Mouse (Mus musculus) CD8-positive naive resting alpha-beta T cell, adult 2 months (primary cell): ENCODE results near the gene Foxj1.
"Not testable (repeated sequence)": the region's sequence is repeated elsewhere in the genome, so short reads cannot be mapped to it uniquely, and the experiment has no call there.

Experiments
- DNase-seq, 2 experiments: peaks; one replicate each; pipeline ENCODE4 v3.0.0; 2022; ENCODE audit warnings: low read depth in 2 of 2, low spot score in 2 of 2

Foxj1 gene

GRCm38 (mm10) chr11:116335244-116336036, at the start of gene Foxj1:
TSS of gene Foxj1 (minus strand) at chr11:116335399.
- DNase-seq = peak; percentile 92 to 98

GRCm38 (mm10) chr11:116384171-116384570, 49.0 kb upstream of the Foxj1 start:
- DNase-seq = no peak

- DNase-seq = not testable (repeated sequence)
These were observed 47.9 kb upstream of the Foxj1 start for GRCm38 (mm10) chr11:116383070-116383469.

GRCm38 (mm10) chr11:116380767-116381166, 45.6 kb upstream of the Foxj1 start:
- no peak for DNase-seq

GRCm38 (mm10) chr11:116379530-116379929, 44.3 kb upstream of the Foxj1 start:
- no peak for DNase-seq

- DNase-seq = peak; percentile 58 to 65
These were observed 41.9 kb upstream of the Foxj1 start for GRCm38 (mm10) chr11:116376945-116377661.

- no peak for DNase-seq
These were observed 36.8 kb upstream of the Foxj1 start for GRCm38 (mm10) chr11:116371894-116372450.

- DNase-seq = peak in 1 of 2 experiments; percentile 46
These were observed 34.4 kb upstream of the Foxj1 start for GRCm38 (mm10) chr11:116369633-116370032.

GRCm38 (mm10) chr11:116369051-116369450, 33.9 kb upstream of the Foxj1 start:
- no peak for DNase-seq

GRCm38 (mm10) chr11:116368116-116368515, 32.9 kb upstream of the Foxj1 start:
- DNase-seq = peak; percentile 79 to 90

GRCm38 (mm10) chr11:116366647-116367046, 31.4 kb upstream of the Foxj1 start:
- no peak for DNase-seq

GRCm38 (mm10) chr11:116366124-116366523, 30.9 kb upstream of the Foxj1 start:
- DNase-seq = no peak

- DNase-seq = no peak
These were observed 30.2 kb upstream of the Foxj1 start for GRCm38 (mm10) chr11:116365432-116365831.

GRCm38 (mm10) chr11:116362015-116362414, 26.8 kb upstream of the Foxj1 start:
- no peak for DNase-seq

GRCm38 (mm10) chr11:116360915-116361314, 25.7 kb upstream of the Foxj1 start:
- not testable (repeated sequence) for DNase-seq

GRCm38 (mm10) chr11:116359652-116360051, 24.5 kb upstream of the Foxj1 start:
- DNase-seq = no peak

- no peak for DNase-seq
These were observed 23.9 kb upstream of the Foxj1 start for GRCm38 (mm10) chr11:116358926-116359637.

GRCm38 (mm10) chr11:116354521-116354920, 19.3 kb upstream of the Foxj1 start:
- DNase-seq = peak in 1 of 2 experiments; percentile 34

GRCm38 (mm10) chr11:116353535-116353934, 18.3 kb upstream of the Foxj1 start:
- no peak for DNase-seq

GRCm38 (mm10) chr11:116351294-116351693, 16.1 kb upstream of the Foxj1 start:
- DNase-seq = no peak

GRCm38 (mm10) chr11:116347955-116348354, 12.8 kb upstream of the Foxj1 start:
- no peak for DNase-seq
